Mouse (Mus musculus) limb, embryonic 14.5 days (tissue): ENCODE data around the gene Ppp1r3c. TPM values are rescaled to one million over a fixed set of nuclear protein-coding genes. Genes with fewer than 3 reads are reported as not detected.

Experiments used
- ATAC-seq: fragments of 200-750 bp; cut with Nextera tagmentation; 2 replicates; pipeline ENCODE4 v1.8.0; 2017; ENCODE audit warnings: low read depth, moderate number of reproducible peaks, moderate TSS enrichment; ENCODE audit not compliant: low FRiP score
- DNase-seq: peaks from one replicate; pipeline ENCODE4 v3.0.0-alpha.2; 2015; ENCODE audit warnings: low spot score
- H3K27ac ChIP-seq: fragments of 300-500 bp; sonication (generic); replicated peaks from 2 replicates; pipeline ENCODE4 v1.5.1; 2014; ENCODE audit warnings: low read depth, mild to moderate bottlenecking, low read length, moderate library complexity, mixed read lengths
- H3K27me3 ChIP-seq: fragments of 300-500 bp; sonication (generic); 2 replicates; pipeline ENCODE4 v1.6.1; 2014; ENCODE audit warnings: low read length, mixed read lengths; ENCODE audit not compliant: control insufficient read depth, insufficient read depth
- H3K36me3 ChIP-seq: fragments of 300-500 bp; sonication (generic); 2 replicates; pipeline ENCODE4 v1.6.1; 2014; ENCODE audit warnings: mild to moderate bottlenecking, low read length, moderate library complexity, mixed read lengths; ENCODE audit not compliant: control insufficient read depth, insufficient read depth
- H3K4me1 ChIP-seq: fragments of 300-500 bp; sonication (generic); 2 replicates; pipeline ENCODE4 v1.6.1; 2014; ENCODE audit warnings: antibody characterized with exemption, low read length, mixed read lengths; ENCODE audit not compliant: control insufficient read depth, insufficient read depth
- H3K4me2 ChIP-seq: fragments of 300-500 bp; sonication (generic); replicated peaks from 2 replicates; pipeline ENCODE4 v1.6.1; 2014; ENCODE audit warnings: low read depth, mild to moderate bottlenecking, low read length, moderate library complexity; ENCODE audit not compliant: severe bottlenecking
- H3K4me3 ChIP-seq: fragments of 300-500 bp; sonication (generic); replicated peaks from 2 replicates; pipeline ENCODE4 v1.5.1; 2014; ENCODE audit warnings: low read length
- H3K9ac ChIP-seq: fragments of 300-500 bp; sonication (generic); 2 replicates; pipeline ENCODE4 v1.6.1; 2014; ENCODE audit warnings: mild to moderate bottlenecking, low read depth, low read length, moderate library complexity; ENCODE audit not compliant: severe bottlenecking
- H3K9me3 ChIP-seq: fragments of 300-500 bp; sonication (generic); 2 replicates; pipeline ENCODE4 v1.6.1; 2016; ENCODE audit warnings: low read length; ENCODE audit not compliant: control insufficient read depth
- POLR2A ChIP-seq: fragments of 200-500 bp; IDR thresholded peaks from 2 replicates; pipeline ENCODE4 v1.8.0; 2012; ENCODE audit warnings: inconsistent platforms, mild to moderate bottlenecking, moderate library complexity, borderline replicate concordance; ENCODE audit not compliant: insufficient read depth, insufficient read length; ENCODE audit errors: extremely low read depth
- WGBS: fragments of 180-500 bp; shearing (Covaris S2); extraction: QIAGEN DNeasy Blood & Tissue Kit; methylation state at CpG from one replicate; pipeline ENCODE4 v1.1.7; 2014; 5-methylcytosine and 5-hydroxymethylcytosine counted together
- polyA plus RNA-seq, 2 experiments: library from polyadenylated mRNA; depleted of rRNA in 1 of 2; stranded (reverse) in 1 of 2; unstranded in 1 of 2; fragments of >200 nt; fragmentation: Nextera tagmentation in 1 of 2; extraction: Ambion mirVana in 1 of 2; gene quantifications; 2 replicates each; pipeline versions ENCODE4 v1.2.1 to v1.2.3; 2012 to 2014

Ppp1r3c gene
- polyA plus RNA-seq, 2 experiments: 12.6 to 19.0 TPM

- H3K27me3 ChIP-seq: no peaks in the 10 kb centered on the region
- no peaks in the 10 kb centered on the region for H3K9me3 ChIP-seq
- DNase-seq: no peak
- no peak overlapping the region for H3K4me3 ChIP-seq
- no peaks in the 10 kb centered on the region for H3K4me1 ChIP-seq
- H3K4me2 ChIP-seq: no peak overlapping the region
- H3K9ac ChIP-seq: no peak overlapping the region
- H3K27ac ChIP-seq: no peak overlapping the region
- no peak for ATAC-seq
- no peak for TF ChIP-seq POLR2A
- H3K36me3 ChIP-seq: no peaks in the 10 kb centered on the region
Observed at GRCm38 (mm10) chr19:36742331-36742730, 5.9 kb upstream of the Ppp1r3c start.

GRCm38 (mm10) chr19:36739566-36740211 is 3.2 kb upstream of the Ppp1r3c start:
- no peak overlapping the region for H3K4me3 ChIP-seq
- no peaks in the 10 kb centered on the region for H3K4me1 ChIP-seq
- DNase-seq (peak; percentile 64), ATAC-seq (no peak)
- no peak for TF ChIP-seq POLR2A
- H3K4me2 ChIP-seq: no peak overlapping the region
- H3K36me3 ChIP-seq: no peaks in the 10 kb centered on the region
- 38% methylated on average over 7 of the region's 7 CpGs for WGBS
- H3K27ac ChIP-seq: no peak overlapping the region
- H3K27me3 ChIP-seq: no peaks in the 10 kb centered on the region
- no peaks in the 10 kb centered on the region for H3K9me3 ChIP-seq
- H3K9ac ChIP-seq: no peak overlapping the region

- H3K27ac ChIP-seq: no peak overlapping the region
- H3K27me3 ChIP-seq: no peaks in the 10 kb centered on the region
- no peaks in the 10 kb centered on the region for H3K4me1 ChIP-seq
- no peak for TF ChIP-seq POLR2A
- H3K4me2 ChIP-seq: no peak overlapping the region
- ATAC-seq (no peak), DNase-seq (no peak)
- no peak overlapping the region for H3K4me3 ChIP-seq
- H3K9ac ChIP-seq: no peak overlapping the region
- no peaks in the 10 kb centered on the region for H3K9me3 ChIP-seq
- peaks cover 8% of the 10 kb centered on the region; the same call in 1 of the 2 replicates for H3K36me3 ChIP-seq
- 79% methylated on average over 5 of the region's 5 CpGs for WGBS
Observed at GRCm38 (mm10) chr19:36738009-36738408, 1.6 kb upstream of the Ppp1r3c start.

- Histone ChIP-seq H3K36me3 (peaks cover 17% of the 10 kb centered on the region; the same call in 1 of the 2 replicates), H3K27me3 (no peaks in the 10 kb centered on the region), H3K4me2 (peak overlapping the region; percentile 65), H3K4me3 (peak overlapping the region; percentile 54), H3K27ac (peak overlapping the region; percentile 90), H3K4me1 (no peaks in the 10 kb centered on the region), H3K9ac (peak overlapping the region; percentile 67), H3K9me3 (no peaks in the 10 kb centered on the region)
- DNase-seq (no peak), ATAC-seq (peak; percentile 42)
- TF ChIP-seq POLR2A: no peak
- 35% methylated on average over 6 of the region's 6 CpGs for WGBS
Observed at GRCm38 (mm10) chr19:36737087-36737486, 634 bp upstream of the Ppp1r3c start.

GRCm38 (mm10) chr19:36734308-36735038 is 2.0 kb downstream of the Ppp1r3c start:
- WGBS: 72% methylated on average over 10 of the region's 10 CpGs
- Histone ChIP-seq H3K36me3 (peaks cover 19% of the 10 kb centered on the region; the same call in 1 of the 2 replicates), H3K9me3 (no peaks in the 10 kb centered on the region), H3K4me2 (peak overlapping the region; percentile 11; the same call in 1 of the 2 replicates), H3K9ac (no peak overlapping the region), H3K4me3 (0 out of 2 replicates have a peak overlapping the region, but pooled peaks have one; percentile 4), H3K27me3 (no peaks in the 10 kb centered on the region), H3K27ac (no peak overlapping the region), H3K4me1 (no peaks in the 10 kb centered on the region)
- no peak for ATAC-seq
- peak; percentile 47 for DNase-seq
- no peak for TF ChIP-seq POLR2A
